Mouse (Mus musculus): ENCODE results near the gene Osr1. TPM values are rescaled to one million over a fixed set of nuclear protein-coding genes. Genes with fewer than 3 reads are reported as not detected.

The Osr1 gene
- polyA plus RNA-seq (2014; fragmentation: Nextera tagmentation; extraction: Ambion mirVana): 43.8 and 46.8 TPM in 2 replicates

DNA sequence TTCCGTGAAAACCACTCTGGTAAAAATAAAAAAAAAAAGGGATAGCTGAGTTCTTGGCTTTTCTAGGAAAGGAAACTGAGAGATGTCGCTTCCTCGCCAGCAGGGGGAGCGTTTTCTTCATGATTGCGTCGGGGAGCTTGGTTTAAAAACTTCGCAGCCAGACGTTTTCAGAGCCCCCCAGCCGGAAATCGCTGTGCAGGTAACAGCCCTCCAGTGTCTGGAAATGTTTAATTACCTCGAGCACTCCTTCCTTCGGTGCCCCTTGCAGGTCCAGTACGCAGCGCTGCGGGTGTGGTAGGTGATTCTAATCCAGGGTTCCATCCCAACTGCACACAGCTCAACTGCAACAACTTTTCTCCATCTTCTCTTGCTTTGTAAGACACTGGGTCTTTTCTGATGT, at the start of gene Osr1:
Osr1 (plus strand) TSS at position 146 of the 400 bp plus-strand sequence.
- Histone ChIP-seq H3K9ac (replicated peaks; ENCODE audit: low read length) (no peak within 1 kb of the TSS), H3K4me3 (ENCODE audit: low read depth, low read length) (peak within 1 kb of the TSS; percentile 38), H3K27me3 (ENCODE audit: control insufficient read depth, insufficient read depth, low read length) (peaks cover 23% of the 10 kb centered on the region), H3K36me3 (replicated peaks; ENCODE audit: control insufficient read depth, insufficient read depth, low read depth, low read length) (no peaks in the 10 kb centered on the region), H3K4me2 (ENCODE audit: low read depth, low read length) (peak within 1 kb of the TSS; percentile 63), H3K27ac (replicated peaks; ENCODE audit: low read depth, low read length) (no peak within 1 kb of the TSS), H3K9me3 (replicated peaks; ENCODE audit: control insufficient read depth, low read length) (no peaks in the 10 kb centered on the region), H3K4me1 (ENCODE audit: control insufficient read depth, insufficient read depth, low read length) (no peaks in the 10 kb centered on the region)
- peak; percentile 91 for DNase-seq (ENCODE audit: low spot score)
- ATAC-seq (replicated peaks; ENCODE audit: insufficient number of reproducible peaks, low FRiP score, low TSS enrichment, low read depth): no peak
- WGBS: 0% methylated on average over 15 of the region's 15 CpGs

DNA sequence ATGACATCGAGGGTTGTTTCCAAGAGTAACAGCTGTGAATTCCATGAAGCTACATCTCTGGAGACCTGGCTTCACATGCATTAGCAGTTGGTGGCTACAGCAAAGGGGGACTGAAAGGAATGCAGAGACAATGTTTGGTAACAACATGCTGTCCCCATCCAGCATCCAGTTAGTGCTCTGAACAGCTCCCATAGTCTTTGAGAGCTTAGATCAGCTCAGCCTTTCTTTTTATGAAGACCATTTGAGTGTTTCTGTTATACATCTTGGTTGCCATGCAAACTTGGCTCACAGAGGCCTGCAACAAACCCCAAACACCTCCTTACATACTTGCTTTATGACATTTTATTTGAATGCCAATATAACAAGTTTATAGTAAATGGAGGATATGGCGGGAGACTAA, 19.6 kb upstream of the Osr1 start:
- Histone ChIP-seq H3K4me2 (ENCODE audit: low read depth, low read length) (no peak overlapping the region), H3K36me3 (replicated peaks; ENCODE audit: control insufficient read depth, insufficient read depth, low read depth, low read length) (no peaks in the 10 kb centered on the region), H3K9me3 (replicated peaks; ENCODE audit: control insufficient read depth, low read length) (no peaks in the 10 kb centered on the region), H3K27me3 (ENCODE audit: control insufficient read depth, insufficient read depth, low read length) (no peaks in the 10 kb centered on the region), H3K4me3 (ENCODE audit: low read depth, low read length) (no peak overlapping the region), H3K27ac (replicated peaks; ENCODE audit: low read depth, low read length) (no peak overlapping the region), H3K4me1 (ENCODE audit: control insufficient read depth, insufficient read depth, low read length) (no peaks in the 10 kb centered on the region), H3K9ac (replicated peaks; ENCODE audit: low read length) (no peak overlapping the region)
- ATAC-seq (replicated peaks; ENCODE audit: insufficient number of reproducible peaks, low FRiP score, low TSS enrichment, low read depth) (no peak), DNase-seq (ENCODE audit: low spot score) (no peak)
- WGBS: 86% methylated on average over 2 of the region's 2 CpGs

DNA sequence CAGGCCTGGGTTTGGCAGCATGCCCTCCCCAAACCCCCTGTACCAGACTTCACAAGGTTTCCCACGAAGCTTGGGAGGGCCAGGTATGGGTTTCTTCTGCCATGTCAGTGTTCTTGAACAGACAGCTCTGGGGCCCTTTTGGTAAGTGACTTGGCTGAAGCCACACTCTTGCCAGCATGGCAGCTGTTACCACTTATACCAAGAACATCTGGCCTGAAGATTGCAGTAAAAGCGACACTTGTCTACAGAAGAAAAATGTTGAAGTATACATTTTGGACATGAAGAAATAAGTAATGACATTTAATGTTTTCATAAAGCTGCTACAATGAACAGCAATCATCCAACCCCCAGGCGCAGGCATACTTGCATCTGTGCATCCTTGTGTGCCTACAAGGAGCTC, 5.0 kb upstream of the Osr1 start:
- no peak for DNase-seq (ENCODE audit: low spot score)
- no peak overlapping the region for H3K4me3 ChIP-seq (ENCODE audit: low read depth, low read length)
- WGBS: 69% methylated on average over 3 of the region's 3 CpGs

DNA sequence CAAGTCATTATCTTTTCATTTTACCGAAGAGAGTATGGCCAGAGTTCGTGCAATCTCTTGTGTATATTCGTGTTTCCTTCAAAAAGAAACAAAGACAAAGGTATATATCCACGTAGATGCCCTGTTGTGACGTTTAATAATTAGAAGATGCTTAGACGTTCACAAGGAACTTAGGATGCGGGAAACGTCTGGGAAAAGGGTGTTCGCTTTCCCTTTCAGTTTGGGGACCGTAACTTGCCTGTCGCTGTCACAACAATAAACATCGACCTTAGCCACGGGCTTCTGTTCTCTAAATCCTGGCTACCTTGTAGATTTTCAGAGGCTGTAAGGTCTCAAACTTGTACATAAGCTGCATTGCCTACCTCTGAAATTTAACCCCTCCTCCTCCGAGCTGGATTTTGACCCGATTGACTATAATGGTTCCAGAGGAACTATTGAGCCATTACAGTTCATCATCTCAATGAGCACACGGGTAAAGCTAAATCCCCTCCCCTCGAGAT, 630 bp downstream of the Osr1 start:
- DNase-seq (ENCODE audit: low spot score) (no peak), ATAC-seq (replicated peaks; ENCODE audit: insufficient number of reproducible peaks, low FRiP score, low TSS enrichment, low read depth) (no peak)
- Histone ChIP-seq H3K4me3 (ENCODE audit: low read depth, low read length) (peak overlapping the region; percentile 38), H3K9me3 (replicated peaks; ENCODE audit: control insufficient read depth, low read length) (no peaks in the 10 kb centered on the region), H3K9ac (replicated peaks; ENCODE audit: low read length) (no peak overlapping the region), H3K27me3 (ENCODE audit: control insufficient read depth, insufficient read depth, low read length) (peaks cover 23% of the 10 kb centered on the region), H3K4me1 (ENCODE audit: control insufficient read depth, insufficient read depth, low read length) (no peaks in the 10 kb centered on the region), H3K27ac (replicated peaks; ENCODE audit: low read depth, low read length) (no peak overlapping the region), H3K36me3 (replicated peaks; ENCODE audit: control insufficient read depth, insufficient read depth, low read depth, low read length) (no peaks in the 10 kb centered on the region), H3K4me2 (ENCODE audit: low read depth, low read length) (peak overlapping the region; percentile 63)
- WGBS: 1% methylated on average over 17 of the region's 17 CpGs

More for the DNA sequence above, 5.0 kb upstream of the Osr1 start:
- no peak overlapping the region for H3K9ac ChIP-seq (replicated peaks; ENCODE audit: low read length)
- H3K4me1 ChIP-seq (ENCODE audit: control insufficient read depth, insufficient read depth, low read length): no peaks in the 10 kb centered on the region
- no peaks in the 10 kb centered on the region for H3K36me3 ChIP-seq (replicated peaks; ENCODE audit: control insufficient read depth, insufficient read depth, low read depth, low read length)
- H3K4me2 ChIP-seq (ENCODE audit: low read depth, low read length): no peak overlapping the region
- H3K9me3 ChIP-seq (replicated peaks; ENCODE audit: control insufficient read depth, low read length): no peaks in the 10 kb centered on the region
- H3K27ac ChIP-seq (replicated peaks; ENCODE audit: low read depth, low read length): no peak overlapping the region
- ATAC-seq (replicated peaks; ENCODE audit: insufficient number of reproducible peaks, low FRiP score, low TSS enrichment, low read depth): no peak
- H3K27me3 ChIP-seq (ENCODE audit: control insufficient read depth, insufficient read depth, low read length): no peaks in the 10 kb centered on the region

DNA sequence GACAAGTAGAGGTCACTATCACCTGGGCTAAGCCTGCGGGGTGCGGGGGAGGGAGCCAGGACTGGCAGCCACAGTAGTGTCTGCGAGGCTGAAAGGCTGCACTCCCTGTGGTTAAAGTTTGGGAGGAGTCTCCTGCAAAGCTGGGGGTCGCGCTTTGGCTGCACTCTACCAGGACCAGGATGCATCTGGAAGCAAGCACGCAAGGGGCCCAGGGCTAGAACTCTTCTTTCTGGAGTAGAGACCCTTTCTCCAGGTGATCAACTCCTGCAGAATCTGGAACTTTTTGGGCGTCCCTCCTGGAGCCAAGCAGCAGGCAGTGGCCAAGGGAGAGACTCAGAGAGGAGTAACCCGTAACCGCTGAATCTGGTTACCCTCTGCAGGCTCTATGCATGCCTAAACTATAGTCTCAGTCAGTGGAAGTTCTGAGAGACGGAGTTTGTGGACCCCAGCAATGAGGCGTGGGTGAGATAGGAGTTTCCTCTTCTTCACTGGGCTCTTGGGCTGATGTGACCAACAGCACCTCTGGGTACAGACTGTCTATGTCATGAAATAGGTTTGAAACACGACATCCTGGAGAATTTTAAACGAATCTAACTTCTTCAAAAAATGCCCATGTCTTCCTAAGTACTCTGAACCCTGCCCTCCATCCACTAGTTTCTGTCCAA, 1.5 kb downstream of the Osr1 start:
- Histone ChIP-seq H3K9ac (replicated peaks; ENCODE audit: low read length) (0 out of 2 replicates have a peak overlapping the region, but pooled peaks have one; percentile 9), H3K4me3 (ENCODE audit: low read depth, low read length) (0 out of 2 replicates have a peak overlapping the region, but pooled peaks have one; percentile 38), H3K9me3 (replicated peaks; ENCODE audit: control insufficient read depth, low read length) (no peaks in the 10 kb centered on the region), H3K27me3 (ENCODE audit: control insufficient read depth, insufficient read depth, low read length) (peaks cover 26% of the 10 kb centered on the region), H3K27ac (replicated peaks; ENCODE audit: low read depth, low read length) (no peak overlapping the region), H3K4me2 (ENCODE audit: low read depth, low read length) (peak overlapping the region; percentile 21), H3K36me3 (replicated peaks; ENCODE audit: control insufficient read depth, insufficient read depth, low read depth, low read length) (no peaks in the 10 kb centered on the region), H3K4me1 (ENCODE audit: control insufficient read depth, insufficient read depth, low read length) (no peaks in the 10 kb centered on the region)
- DNase-seq (ENCODE audit: low spot score) (no peak), ATAC-seq (replicated peaks; ENCODE audit: insufficient number of reproducible peaks, low FRiP score, low TSS enrichment, low read depth) (no peak)
- 4% methylated on average over 13 of the region's 13 CpGs for WGBS

DNA sequence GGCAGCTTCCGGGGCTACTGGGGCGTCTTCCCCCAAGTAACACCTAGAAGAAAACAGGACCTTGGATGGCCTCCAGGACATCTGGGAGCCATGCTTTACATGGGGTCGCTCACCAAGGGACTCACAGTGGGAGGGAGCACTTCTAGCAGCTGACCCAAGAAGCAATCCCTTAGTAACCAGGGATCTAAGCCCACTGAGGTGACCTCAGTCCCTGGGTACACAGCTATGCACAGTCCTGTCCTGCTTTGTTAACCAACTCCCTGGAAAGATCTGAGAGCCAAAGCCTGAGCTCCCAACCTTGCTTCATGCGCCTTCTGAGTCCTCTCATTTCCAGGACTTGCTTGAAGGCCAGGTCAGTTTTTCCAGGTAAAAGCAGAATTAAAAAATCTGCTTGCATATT, 2.1 kb downstream of the Osr1 start:
- Histone ChIP-seq H3K27ac (replicated peaks; ENCODE audit: low read depth, low read length) (no peak overlapping the region), H3K9me3 (replicated peaks; ENCODE audit: control insufficient read depth, low read length) (no peaks in the 10 kb centered on the region), H3K9ac (replicated peaks; ENCODE audit: low read length) (no peak overlapping the region), H3K36me3 (replicated peaks; ENCODE audit: control insufficient read depth, insufficient read depth, low read depth, low read length) (no peaks in the 10 kb centered on the region), H3K4me1 (ENCODE audit: control insufficient read depth, insufficient read depth, low read length) (no peaks in the 10 kb centered on the region), H3K4me3 (ENCODE audit: low read depth, low read length) (no peak overlapping the region), H3K4me2 (ENCODE audit: low read depth, low read length) (no peak overlapping the region), H3K27me3 (ENCODE audit: control insufficient read depth, insufficient read depth, low read length) (peaks cover 31% of the 10 kb centered on the region)
- 16% methylated on average over 4 of the region's 4 CpGs for WGBS
- ATAC-seq (replicated peaks; ENCODE audit: insufficient number of reproducible peaks, low FRiP score, low TSS enrichment, low read depth): no peak
- DNase-seq (ENCODE audit: low spot score): no peak

DNA sequence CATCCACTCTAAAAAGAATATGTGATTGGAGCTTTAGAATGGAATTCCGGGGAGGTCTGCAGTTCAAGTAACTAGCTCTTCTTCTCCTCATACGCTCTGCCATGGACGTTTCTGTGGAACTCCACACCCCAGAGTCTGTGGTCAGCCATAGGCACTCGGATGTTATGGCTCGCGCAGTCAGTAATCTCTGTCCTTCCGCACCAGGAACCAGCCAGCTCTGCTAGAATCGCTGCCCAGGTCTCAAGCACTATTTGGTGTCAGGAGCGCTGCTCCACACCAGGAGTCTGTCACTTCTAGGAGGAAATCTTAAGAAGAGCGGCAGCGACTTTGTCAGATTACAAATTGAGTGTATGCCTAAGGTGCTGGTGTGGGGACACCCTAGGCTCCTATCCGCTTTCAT, 3.8 kb downstream of the Osr1 start:
- WGBS: 4% methylated on average over 12 of the region's 12 CpGs
- H3K4me1 ChIP-seq (ENCODE audit: control insufficient read depth, insufficient read depth, low read length): no peaks in the 10 kb centered on the region
- DNase-seq (ENCODE audit: low spot score) (no peak), ATAC-seq (replicated peaks; ENCODE audit: insufficient number of reproducible peaks, low FRiP score, low TSS enrichment, low read depth) (no peak)
- peaks cover 40% of the 10 kb centered on the region for H3K27me3 ChIP-seq (ENCODE audit: control insufficient read depth, insufficient read depth, low read length)
- H3K36me3 ChIP-seq (replicated peaks; ENCODE audit: control insufficient read depth, insufficient read depth, low read depth, low read length): no peaks in the 10 kb centered on the region
- H3K27ac ChIP-seq (replicated peaks; ENCODE audit: low read depth, low read length): no peak overlapping the region
- peak overlapping the region; percentile 59 for H3K4me3 ChIP-seq (ENCODE audit: low read depth, low read length)
- H3K9ac ChIP-seq (replicated peaks; ENCODE audit: low read length): no peak overlapping the region; the same call in 1 of the 2 replicates
- H3K9me3 ChIP-seq (replicated peaks; ENCODE audit: control insufficient read depth, low read length): no peaks in the 10 kb centered on the region
- H3K4me2 ChIP-seq (ENCODE audit: low read depth, low read length): peak overlapping the region; percentile 67

DNA sequence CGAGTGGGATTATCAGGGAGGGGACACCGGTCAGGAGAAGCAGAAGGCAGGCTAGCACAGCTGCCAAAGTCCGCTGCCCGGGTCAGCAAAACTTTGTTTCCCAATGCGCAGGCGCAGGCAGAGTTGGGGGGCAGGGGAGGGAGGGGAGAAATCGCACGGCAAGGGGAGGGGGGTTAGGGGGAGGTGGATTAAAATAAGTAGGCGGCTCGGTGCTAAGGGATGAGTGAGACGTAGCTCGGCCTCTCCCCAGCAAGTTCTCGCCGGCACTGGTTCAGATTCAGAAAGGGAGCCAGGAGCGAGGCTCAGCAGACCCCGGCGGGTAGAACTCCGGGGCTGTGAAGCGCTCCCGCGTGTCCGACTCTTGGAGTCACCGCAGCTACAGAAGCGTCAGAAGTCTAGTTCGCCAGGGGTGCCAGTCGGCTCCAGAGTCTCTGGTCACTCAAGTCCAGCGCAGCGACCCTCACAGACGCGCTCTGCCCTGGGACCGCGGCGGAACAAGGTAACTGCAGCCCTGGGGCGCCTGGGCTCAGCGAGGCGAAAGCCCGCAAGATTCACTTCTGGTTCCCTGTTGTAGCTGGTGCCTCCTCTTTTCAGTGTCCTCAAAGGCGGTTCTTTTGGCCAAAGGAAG, 4.4 kb downstream of the Osr1 start:
- H3K4me3 ChIP-seq (ENCODE audit: low read depth, low read length): peak overlapping the region; percentile 59
- H3K27me3 ChIP-seq (ENCODE audit: control insufficient read depth, insufficient read depth, low read length): peaks cover 47% of the 10 kb centered on the region
- no peak overlapping the region for H3K27ac ChIP-seq (replicated peaks; ENCODE audit: low read depth, low read length)
- no peaks in the 10 kb centered on the region for H3K36me3 ChIP-seq (replicated peaks; ENCODE audit: control insufficient read depth, insufficient read depth, low read depth, low read length)
- under 1% methylated on average over 38 of the region's 38 CpGs for WGBS
- peak; percentile 68 for ATAC-seq (replicated peaks; ENCODE audit: insufficient number of reproducible peaks, low FRiP score, low TSS enrichment, low read depth)
- H3K4me1 ChIP-seq (ENCODE audit: control insufficient read depth, insufficient read depth, low read length): peaks cover 3% of the 10 kb centered on the region
- peak overlapping the region; percentile 67 for H3K4me2 ChIP-seq (ENCODE audit: low read depth, low read length)
- peak overlapping the region; percentile 70 for H3K9ac ChIP-seq (replicated peaks; ENCODE audit: low read length)
- peak; percentile 77 for DNase-seq (ENCODE audit: low spot score)
- H3K9me3 ChIP-seq (replicated peaks; ENCODE audit: control insufficient read depth, low read length): no peaks in the 10 kb centered on the region

All from embryonic facial prominence, embryonic 11.5 days (tissue).